Mouse (Mus musculus): ENCODE results near the gene Klhl9. TPM values are rescaled to one million over a fixed set of nuclear protein-coding genes. Genes with fewer than 3 reads are reported as not detected.

The Klhl9 gene
- total RNA-seq, 2 experiments from 2014 or later = 45.1 to 47.2 TPM

DNA sequence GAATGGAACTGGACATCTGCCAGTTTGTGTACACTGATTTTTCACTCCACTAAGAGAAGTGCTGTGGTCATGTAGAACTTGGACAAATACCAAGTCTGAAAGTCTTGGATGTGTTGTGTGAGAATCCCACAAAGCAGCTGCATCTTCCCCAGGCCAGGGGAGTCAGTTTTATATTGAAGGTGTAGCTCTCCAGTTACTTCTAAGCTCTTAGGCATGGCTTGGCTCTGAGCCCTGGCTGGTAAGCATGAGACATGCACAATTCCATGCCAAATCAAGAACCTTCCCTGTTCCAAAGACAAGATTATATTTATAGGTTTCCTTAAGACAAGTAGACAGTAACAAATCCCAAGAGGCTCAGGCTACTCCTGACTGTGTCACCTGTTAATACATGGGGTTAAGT lies 7.2 kb downstream of the Klhl9 start:
- DNase-seq = peak; percentile 67

DNA sequence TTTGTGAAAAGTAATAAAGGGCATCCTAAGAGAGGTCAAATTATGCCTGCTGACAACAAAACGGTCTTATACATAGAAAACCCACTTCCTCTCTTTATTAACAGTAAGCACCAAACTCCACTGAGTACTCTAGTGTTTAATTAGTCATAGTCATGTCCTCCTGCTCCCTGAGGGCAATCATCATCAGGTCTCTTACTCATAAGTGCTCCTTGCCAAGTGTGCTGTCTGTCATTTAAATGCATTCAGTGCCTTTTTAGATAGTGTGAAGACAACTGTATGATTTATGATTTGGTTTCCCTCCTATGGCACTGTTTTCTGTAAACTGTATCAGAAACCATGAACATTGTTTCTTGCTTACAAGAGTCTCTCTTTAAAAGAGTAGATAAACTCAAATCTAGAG lies 8.0 kb downstream of the Klhl9 start:
- DNase-seq = no peak

DNA sequence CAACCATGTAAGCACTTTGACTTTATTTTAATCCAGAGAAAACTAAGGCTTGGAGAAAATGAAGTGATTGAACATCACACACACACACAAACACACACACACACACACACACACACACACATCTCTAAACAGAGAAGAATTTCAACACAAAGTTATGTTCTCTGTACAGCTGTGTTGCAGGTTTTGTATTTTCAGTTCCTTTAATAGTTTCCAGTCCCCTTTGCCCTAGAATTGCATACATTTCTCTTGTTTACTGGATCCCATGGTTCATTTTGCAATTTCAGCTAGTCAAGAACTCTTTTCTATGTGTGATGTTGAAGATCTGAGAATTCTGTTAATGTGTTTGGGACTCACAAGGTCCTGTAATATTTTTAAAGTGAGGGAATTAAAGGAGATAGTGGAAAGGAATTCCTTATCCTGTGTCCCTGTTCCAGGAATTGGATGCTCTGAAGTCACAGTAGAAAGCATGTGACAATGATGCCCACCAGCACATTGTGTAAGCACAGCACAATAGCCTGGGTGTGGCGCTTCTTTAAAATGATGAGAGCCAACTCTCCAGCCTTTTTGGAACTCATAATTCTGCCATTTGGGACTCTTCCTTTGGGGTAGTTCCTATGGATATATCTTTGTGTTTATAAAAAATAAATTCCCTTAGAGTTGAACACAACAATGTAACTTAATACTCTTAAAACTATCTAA lies 15.0 kb downstream of the Klhl9 start:
- DNase-seq = no peak

DNA sequence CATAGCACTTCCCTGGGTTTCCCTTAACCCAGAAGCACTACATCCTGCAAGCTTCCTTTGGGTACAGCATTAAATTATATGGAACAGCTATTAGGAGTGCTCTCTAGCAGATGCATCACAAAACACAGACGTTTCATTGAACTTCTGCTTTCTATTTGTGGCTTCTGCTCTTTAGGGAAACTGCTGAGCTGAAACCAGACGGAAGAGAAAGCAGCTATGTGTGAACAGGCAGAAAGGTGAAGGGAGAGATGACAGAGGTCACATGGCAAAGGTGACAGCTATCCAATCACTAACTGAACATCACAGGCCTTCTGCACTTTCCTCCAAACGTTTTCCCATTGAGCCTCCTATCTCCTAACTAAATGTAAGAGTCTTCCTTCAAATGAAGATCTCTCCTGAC lies 16.3 kb downstream of the Klhl9 start:
- no peak for DNase-seq

DNA sequence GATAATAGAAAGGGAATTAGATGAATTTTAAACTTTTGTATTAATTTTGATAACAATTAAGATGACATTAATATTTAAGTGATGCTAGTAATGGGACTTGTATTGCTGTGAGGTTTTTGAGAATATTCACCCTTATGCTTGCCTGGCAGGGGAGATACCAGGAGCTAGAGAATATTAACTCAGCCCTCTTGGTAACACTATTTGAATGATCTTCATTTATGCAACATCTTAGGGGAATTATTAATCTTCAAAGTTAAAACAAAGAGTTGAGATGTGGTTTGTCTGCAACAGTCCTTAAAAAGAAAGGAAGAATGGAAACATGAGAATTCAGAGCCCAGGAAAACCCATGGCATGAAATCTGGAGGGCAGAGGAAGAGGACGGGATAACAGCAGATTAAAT lies 23.0 kb downstream of the Klhl9 start:
- no peak for DNase-seq

DNA sequence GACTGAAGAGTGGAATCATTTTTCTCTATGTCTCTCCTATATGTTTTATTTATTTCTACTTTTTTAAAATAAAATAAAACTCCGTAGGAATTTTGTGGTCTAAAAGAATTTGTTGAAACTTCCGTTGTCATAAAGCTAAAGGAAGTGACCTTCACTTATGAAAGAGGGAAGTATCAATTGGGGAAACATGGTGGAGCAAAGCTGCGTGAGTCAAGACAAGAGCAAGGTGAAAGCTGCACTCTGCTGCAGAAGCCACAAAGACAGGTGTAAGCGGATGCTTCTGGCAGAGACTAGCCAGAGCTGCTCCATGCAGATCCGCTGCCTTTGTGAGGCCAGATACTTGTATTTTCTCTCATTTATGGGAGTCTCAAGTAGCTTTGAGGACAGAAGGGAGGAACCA lies 23.5 kb downstream of the Klhl9 start:
- DNase-seq = no peak

DNA sequence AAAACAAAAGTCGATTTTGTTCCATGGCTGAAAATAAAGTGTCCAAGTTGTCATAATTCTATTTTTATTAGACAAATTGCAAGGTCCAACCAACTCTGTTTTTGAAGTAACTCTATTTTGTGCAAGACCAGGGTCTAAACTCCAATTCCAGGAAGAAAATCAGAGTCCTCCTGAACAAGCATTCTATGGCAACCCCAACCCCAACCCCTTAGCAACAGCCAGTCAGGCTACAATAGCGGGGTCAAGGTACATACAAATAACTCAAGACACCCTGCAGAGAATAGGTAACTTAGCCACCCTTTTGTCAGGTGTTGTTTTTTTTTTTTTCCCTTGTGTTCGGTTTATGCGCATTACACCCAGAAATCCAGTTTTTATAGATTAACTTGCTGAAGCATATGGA lies 24.5 kb downstream of the Klhl9 start:
- DNase-seq = no peak

DNA sequence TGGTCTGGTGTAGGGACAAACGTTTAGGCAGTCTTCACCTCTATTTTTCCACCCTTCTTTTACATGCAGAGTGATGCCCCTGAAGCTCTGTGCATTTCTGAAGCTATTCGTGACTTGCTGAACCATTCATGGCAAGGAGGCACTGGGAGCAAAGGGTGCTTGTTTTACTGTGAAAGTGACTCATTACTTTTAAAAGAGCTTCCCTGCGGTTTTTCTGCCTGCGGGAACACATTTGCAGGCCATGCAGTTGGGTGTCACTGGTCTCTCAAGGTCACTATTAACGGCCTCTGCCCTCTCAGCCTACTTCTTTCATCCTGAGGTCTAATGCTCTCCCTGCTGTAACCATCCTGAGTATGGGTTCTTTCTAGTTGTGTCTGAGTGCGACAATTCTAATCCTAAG lies 25.2 kb downstream of the Klhl9 start:
- no peak for DNase-seq

DNA sequence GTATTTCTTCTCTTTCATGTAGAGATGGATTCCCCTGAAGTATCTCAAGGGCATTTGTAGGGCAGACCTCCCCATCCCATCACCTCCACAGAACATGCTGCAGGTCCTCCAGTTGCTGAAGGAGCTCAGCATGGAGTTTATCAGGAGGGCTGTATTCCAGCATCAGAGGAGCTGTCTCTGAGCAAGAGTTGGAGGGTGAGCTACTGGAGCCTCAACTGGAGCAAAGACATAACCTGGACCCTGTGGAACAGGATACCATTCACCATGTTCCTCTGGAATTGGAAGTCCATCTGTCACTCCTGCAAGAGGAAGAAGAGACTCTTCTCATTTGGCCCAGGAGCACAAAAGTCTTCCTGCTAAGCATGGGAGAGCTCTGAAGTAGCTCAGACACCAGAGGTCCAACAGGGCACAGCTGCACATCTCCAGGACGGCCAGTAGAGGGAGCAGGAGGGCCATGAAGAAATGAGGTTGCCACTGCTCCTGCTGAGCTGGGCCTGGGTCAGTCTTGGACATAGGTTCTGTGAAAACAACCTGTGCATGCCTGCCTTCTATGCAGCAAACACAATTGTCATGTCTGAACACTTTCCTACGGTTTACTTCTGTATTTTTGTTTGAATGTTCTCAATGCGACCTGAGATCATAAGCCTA lies 25.9 kb downstream of the Klhl9 start:
- peak; percentile 43 for DNase-seq

DNA sequence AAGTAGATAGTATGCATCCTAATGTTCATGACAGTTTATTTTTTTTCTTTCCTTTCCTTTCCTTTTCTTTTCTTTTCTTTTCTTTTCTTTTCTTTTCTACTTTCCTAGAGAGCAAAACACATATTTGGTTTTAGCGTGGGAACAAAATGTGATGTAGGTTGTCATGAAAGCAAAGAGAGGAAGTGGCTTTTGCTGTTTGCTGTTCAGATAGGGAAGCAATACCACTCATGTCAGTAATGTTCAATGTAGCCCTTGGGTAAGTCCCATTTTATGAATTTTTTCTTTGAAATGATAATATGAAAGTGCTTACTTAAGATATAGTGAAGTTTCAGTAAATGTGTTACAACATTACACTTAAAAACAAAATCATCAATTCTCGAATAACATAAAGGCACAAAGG lies 28.9 kb downstream of the Klhl9 start:
- no peak for DNase-seq

DNA sequence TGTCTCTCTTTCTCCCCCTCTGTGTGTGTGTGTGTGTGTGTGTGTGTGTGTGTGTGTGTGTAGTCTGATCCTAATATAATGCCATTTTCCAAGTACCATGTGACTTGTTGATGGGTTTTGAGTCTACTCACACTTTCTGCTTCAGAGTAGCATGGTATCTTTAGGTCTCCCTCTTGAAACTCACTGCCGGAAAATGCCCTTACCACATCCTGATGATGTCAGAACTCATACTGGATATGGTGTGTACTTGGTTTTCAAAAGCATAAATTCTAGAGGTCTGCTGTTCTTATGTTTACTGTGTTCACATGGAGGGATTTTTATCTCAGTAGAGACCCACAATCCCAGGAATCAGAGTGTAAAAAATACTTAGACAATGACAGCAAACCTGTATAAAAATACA lies 29.7 kb downstream of the Klhl9 start:
- DNase-seq = no peak

DNA sequence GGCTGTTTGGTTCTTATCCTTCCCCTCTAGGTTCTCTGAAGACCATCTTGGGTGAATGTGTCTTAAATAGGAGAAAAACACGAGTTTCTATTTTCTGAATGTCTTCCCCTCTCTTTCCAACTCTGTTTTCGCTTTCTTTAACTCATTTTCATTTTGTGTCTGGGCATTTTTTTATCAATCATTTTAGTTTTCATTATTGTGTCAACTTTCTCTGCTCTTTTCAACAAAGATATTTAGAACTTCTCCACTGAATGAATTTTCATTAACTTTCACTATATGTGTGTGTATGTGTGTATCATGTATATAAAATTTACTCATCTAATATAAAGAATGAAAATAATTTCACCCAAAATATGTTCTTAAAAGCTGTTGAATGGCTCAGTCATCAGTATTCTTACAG lies 31.0 kb downstream of the Klhl9 start, which contains the start of gene Ifnab:
Gene Ifnab, minus strand, starts transcription at position 101 of the 400 bp plus-strand sequence.
- no peak for DNase-seq

DNA sequence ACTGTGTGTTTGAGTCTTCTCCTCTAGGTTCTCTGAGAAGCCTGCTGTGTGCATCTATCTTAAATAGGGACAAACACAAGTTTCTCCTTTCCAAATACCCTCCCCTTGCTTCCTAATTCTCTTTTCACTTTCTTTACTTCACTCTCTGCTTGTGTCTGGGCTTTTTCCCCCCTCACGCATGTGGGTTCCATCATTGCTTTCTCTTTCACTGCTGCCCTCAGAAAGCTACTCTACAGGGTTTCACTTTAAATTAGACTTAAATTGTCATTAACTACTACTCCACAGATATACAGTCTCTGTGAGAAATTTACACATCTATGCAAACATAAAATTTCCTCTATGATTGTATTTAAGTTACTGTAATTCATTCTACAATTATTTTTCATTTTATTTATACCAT lies 38.5 kb downstream of the Klhl9 start, which contains the start of gene Ifna2:
Gene Ifna2, minus strand, starts transcription at position 101 of the 400 bp plus-strand sequence.
- DNase-seq = no peak

DNA sequence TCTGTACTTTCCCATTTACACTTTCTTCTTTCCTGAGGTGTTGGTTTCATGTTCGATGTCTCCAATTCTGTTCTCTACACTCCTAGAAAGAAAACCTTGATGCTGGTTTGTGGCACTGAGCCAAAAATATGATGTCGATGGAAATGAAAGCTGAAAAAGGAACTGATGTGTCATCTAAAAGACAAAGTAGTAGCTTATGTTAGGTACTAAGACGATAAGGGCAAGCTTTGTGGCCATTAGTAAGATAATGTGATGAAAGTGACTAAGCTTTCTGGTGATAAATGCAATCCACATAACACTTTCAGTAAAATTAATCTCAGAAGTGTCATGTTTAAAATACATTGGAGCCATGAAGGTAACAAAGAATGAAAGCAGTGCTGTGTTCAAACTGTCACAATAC lies 40.9 kb downstream of the Klhl9 start:
- no peak for DNase-seq

DNA sequence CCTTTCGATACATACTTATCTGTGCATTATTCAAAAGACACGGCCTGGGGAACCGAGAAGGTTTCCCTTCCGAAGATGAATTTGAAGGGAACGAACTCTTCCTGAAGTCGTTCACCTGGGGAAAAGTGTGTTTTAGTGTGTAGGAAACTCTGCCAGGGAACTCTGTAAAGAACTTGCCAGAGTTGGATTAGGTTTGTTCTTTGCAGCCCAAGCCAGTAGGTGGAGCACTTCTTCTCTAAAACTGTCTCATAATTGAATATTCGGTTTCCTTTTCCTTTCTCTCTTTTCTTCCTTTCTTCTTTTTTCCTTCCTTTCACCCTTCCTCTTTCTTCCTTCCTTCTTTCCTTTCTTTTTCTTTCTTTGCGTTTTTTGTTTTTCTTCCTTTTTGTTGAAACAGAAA lies 41.9 kb downstream of the Klhl9 start:
- no peak for DNase-seq

DNA sequence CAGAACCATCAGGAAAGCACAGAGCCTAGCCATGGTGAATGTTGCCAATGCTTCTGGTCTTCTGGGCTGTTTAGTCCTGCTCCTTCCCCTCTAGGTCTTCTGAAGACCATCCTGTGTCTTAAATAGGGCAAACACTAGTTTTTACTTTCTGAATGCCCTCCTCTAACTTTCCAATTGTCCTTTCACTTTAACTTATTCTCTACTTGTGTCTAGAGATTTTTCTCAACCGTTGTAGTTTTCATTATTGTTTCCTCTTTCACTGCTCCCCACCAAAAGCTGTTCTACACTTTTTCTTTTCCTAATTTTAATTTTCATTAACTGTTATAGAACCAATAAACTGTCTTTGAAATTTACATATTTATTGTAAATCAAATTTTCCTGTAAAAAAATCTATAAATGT lies 45.4 kb downstream of the Klhl9 start, which contains the start of gene Ifna16:
Gene Ifna16, minus strand, starts transcription at position 101 of the 400 bp plus-strand sequence.
- no peak for DNase-seq

Other genes starting within 250 kb of the Klhl9 start
- not detected for gene Ifnb1, start 199.7 kb downstream of the Klhl9 start, total RNA-seq (2021)
- gene Ifna15, start 164.2 kb downstream of the Klhl9 start, total RNA-seq (2021) = not detected
- gene Ifna14, start 150.7 kb downstream of the Klhl9 start, total RNA-seq (2021) = not detected
- not detected for gene Ifna9, start 130.1 kb downstream of the Klhl9 start, total RNA-seq (2021)
- gene Ifna12, start 119.1 kb downstream of the Klhl9 start, total RNA-seq (2021) = not detected
- not detected for gene C87499, start 88.1 kb downstream of the Klhl9 start, total RNA-seq (2021)
- not detected for gene Ifna13, start 78.0 kb downstream of the Klhl9 start, total RNA-seq (2021)
- gene Ifna16, start 45.5 kb downstream of the Klhl9 start, total RNA-seq (2021) = not detected
- gene Ifna2, start 38.6 kb downstream of the Klhl9 start, total RNA-seq (2021) = not detected
- gene Ifnab, start 31.1 kb downstream of the Klhl9 start, total RNA-seq (2021) = not detected
- gene Gm26566, start 660 bp downstream of the Klhl9 start, total RNA-seq (2021) = under 1 TPM; 0.26 to 0.43 TPM
- not detected for gene Gm13271, start 32.4 kb upstream of the Klhl9 start, total RNA-seq (2021)
- gene Gm13283, start 37.7 kb upstream of the Klhl9 start, total RNA-seq (2021) = not detected
- gene Gm13290, start 51.4 kb upstream of the Klhl9 start, total RNA-seq (2021) = not detected
- gene Gm13289, start 54.5 kb upstream of the Klhl9 start, total RNA-seq (2021) = not detected
- not detected for gene Gm13272, start 57.4 kb upstream of the Klhl9 start, total RNA-seq (2021)
- not detected for gene Ifnz, start 59.7 kb upstream of the Klhl9 start, total RNA-seq (2021)
- gene Gm13276, start 63.2 kb upstream of the Klhl9 start, total RNA-seq (2021) = not detected
- not detected for gene Gm13277, start 66.2 kb upstream of the Klhl9 start, total RNA-seq (2021)
- not detected for gene Gm13278, start 69.1 kb upstream of the Klhl9 start, total RNA-seq (2021)
- not detected for gene Gm13275, start 72.0 kb upstream of the Klhl9 start, total RNA-seq (2021)
- not detected for gene Gm13279, start 74.9 kb upstream of the Klhl9 start, total RNA-seq (2021)
- gene Gm13285, start 77.2 kb upstream of the Klhl9 start, total RNA-seq (2021) = not detected
- gene Gm13287, start 80.8 kb upstream of the Klhl9 start, total RNA-seq (2021) = not detected
- gene Gm13288, start 83.1 kb upstream of the Klhl9 start, total RNA-seq (2021) = not detected
- gene Ifna7, start 93.8 kb upstream of the Klhl9 start, total RNA-seq (2021) = not detected
- not detected for gene Ifna11, start 97.5 kb upstream of the Klhl9 start, total RNA-seq (2021)
- gene Ifna6, start 105.0 kb upstream of the Klhl9 start, total RNA-seq (2021) = not detected
- not detected for gene Ifna5, start 113.1 kb upstream of the Klhl9 start, total RNA-seq (2021)
- gene Ifna4, start 119.4 kb upstream of the Klhl9 start, total RNA-seq (2021) = not detected
- not detected for gene Ifna1, start 127.6 kb upstream of the Klhl9 start, total RNA-seq (2021)
- not detected for gene Ifne, start 157.7 kb upstream of the Klhl9 start, total RNA-seq (2021)